Mouse (Mus musculus) heart, embryonic 11.5 days (tissue): ENCODE measurements around the gene Col6a6. TPM values are rescaled to one million over a fixed set of nuclear protein-coding genes. Genes with fewer than 3 reads are reported as not detected.
"Not testable (repeated sequence)": the region's sequence is repeated elsewhere in the genome, so short reads cannot be mapped to it uniquely, and the experiment has no call there.

Source experiments
- ATAC-seq: fragments of 200-750 bp; cut with Nextera tagmentation; replicated peaks from 2 replicates; pipeline ENCODE4 v1.8.0; 2017; ENCODE audit warnings: moderate library complexity; ENCODE audit not compliant: insufficient number of reproducible peaks, low FRiP score, low TSS enrichment
- H3K27ac ChIP-seq: fragments of 300-500 bp; sonication (generic); 2 replicates; pipeline ENCODE4 v1.5.1; 2014; ENCODE audit warnings: mild to moderate bottlenecking, low read depth, low read length
- H3K27me3 ChIP-seq: fragments of 300-500 bp; sonication (generic); 2 replicates; pipeline ENCODE4 v1.6.1; 2014; ENCODE audit warnings: mild to moderate bottlenecking, low read length, mixed read lengths; ENCODE audit not compliant: control insufficient read depth, insufficient read depth
- H3K36me3 ChIP-seq: fragments of 300-500 bp; sonication (generic); 2 replicates; pipeline ENCODE4 v1.6.1; 2014; ENCODE audit warnings: mild to moderate bottlenecking, low read length, moderate library complexity, mixed read lengths; ENCODE audit not compliant: control insufficient read depth, insufficient read depth
- H3K4me1 ChIP-seq: fragments of 300-500 bp; sonication (generic); 2 replicates; pipeline ENCODE4 v1.6.1; 2014; ENCODE audit warnings: low read length; ENCODE audit not compliant: control insufficient read depth, insufficient read depth
- H3K4me2 ChIP-seq: fragments of 300-500 bp; sonication (generic); 2 replicates; pipeline ENCODE4 v1.6.1; 2014; ENCODE audit warnings: mild to moderate bottlenecking, moderate library complexity
- H3K4me3 ChIP-seq: fragments of 300-500 bp; sonication (generic); 2 replicates; pipeline ENCODE4 v1.5.1; 2014; ENCODE audit warnings: low read depth, low read length
- H3K9ac ChIP-seq: fragments of 300-500 bp; sonication (generic); 2 replicates; pipeline ENCODE4 v1.6.1; 2014; ENCODE audit warnings: mild to moderate bottlenecking, low read depth, low read length, moderate library complexity
- H3K9me3 ChIP-seq: fragments of 300-500 bp; sonication (generic); replicated peaks from 2 replicates; pipeline ENCODE4 v1.6.1; 2016; ENCODE audit warnings: low read length; ENCODE audit not compliant: control insufficient read depth
- WGBS: fragments of 180-500 bp; shearing (Covaris S2); extraction: QIAGEN DNeasy Blood & Tissue Kit; methylation state at CpG from one replicate; pipeline ENCODE4 v1.1.7; 2014; ENCODE audit not compliant: insufficient replicate concordance; 5-methylcytosine and 5-hydroxymethylcytosine counted together
- polyA plus RNA-seq: library from polyadenylated mRNA; unstranded; fragments of >200 nt; fragmentation: Nextera tagmentation; extraction: Ambion mirVana; gene quantifications from 2 replicates; pipeline ENCODE4 v1.2.1, GENCODE M21; 2014

Col6a6 gene
- polyA plus RNA-seq, 1 experiment from 2014 or later = 0.69 TPM

- H3K9me3 ChIP-seq = peaks cover 5% of the 10 kb centered on the region; the same call in 1 of the 2 replicates
- H3K4me1 ChIP-seq = no peaks in the 10 kb centered on the region
- no peaks in the 10 kb centered on the region for H3K36me3 ChIP-seq
- ATAC-seq = no peak
- H3K27me3 ChIP-seq = peaks cover 2% of the 10 kb centered on the region; the same call in 1 of the 2 replicates
- WGBS = 74% methylated on average over 5 of the region's 5 CpGs
- H3K9ac ChIP-seq = no peak overlapping the region
- no peak overlapping the region for H3K4me2 ChIP-seq
- no peak overlapping the region for H3K4me3 ChIP-seq
- H3K27ac ChIP-seq = no peak overlapping the region
Observed at GRCm38 (mm10) chr9:105847261-105847660, 19.3 kb upstream of the Col6a6 start.

GRCm38 (mm10) chr9:105841386-105841785 is 13.4 kb upstream of the Col6a6 start:
- not testable (repeated sequence) for H3K36me3 ChIP-seq, H3K27me3 ChIP-seq, ATAC-seq, H3K27ac ChIP-seq, H3K9me3 ChIP-seq, H3K4me3 ChIP-seq, H3K9ac ChIP-seq, H3K4me2 ChIP-seq, H3K4me1 ChIP-seq
- 44% methylated on average over 5 of the region's 5 CpGs for WGBS

GRCm38 (mm10) chr9:105839147-105839515 is 11.2 kb upstream of the Col6a6 start:
- Histone ChIP-seq H3K27me3 (no peaks in the 10 kb centered on the region), H3K9ac (no peak overlapping the region), H3K27ac (no peak overlapping the region), H3K4me3 (no peak overlapping the region), H3K9me3 (no peaks in the 10 kb centered on the region), H3K4me1 (peaks cover 11% of the 10 kb centered on the region), H3K4me2 (no peak overlapping the region), H3K36me3 (no peaks in the 10 kb centered on the region)
- ATAC-seq = no peak
- 75% methylated on average over 5 of the region's 5 CpGs for WGBS

- Histone ChIP-seq H3K4me3 (no peak overlapping the region), H3K9ac (no peak overlapping the region), H3K27ac (no peak overlapping the region), H3K36me3 (no peaks in the 10 kb centered on the region), H3K4me2 (no peak overlapping the region), H3K4me1 (peaks cover 11% of the 10 kb centered on the region), H3K9me3 (no peaks in the 10 kb centered on the region), H3K27me3 (no peaks in the 10 kb centered on the region)
- 87% methylated on average over 4 of the region's 4 CpGs for WGBS
- no peak for ATAC-seq
Observed at GRCm38 (mm10) chr9:105838396-105839146, 10.6 kb upstream of the Col6a6 start.

- peak; percentile 52 for ATAC-seq
- H3K4me2 ChIP-seq = peak overlapping the region; percentile 41
- H3K36me3 ChIP-seq = no peaks in the 10 kb centered on the region
- no peak overlapping the region for H3K9ac ChIP-seq
- H3K4me3 ChIP-seq = no peak overlapping the region
- H3K9me3 ChIP-seq = no peaks in the 10 kb centered on the region
- 32% methylated on average over 7 of the region's 7 CpGs for WGBS
- H3K4me1 ChIP-seq = peaks cover 11% of the 10 kb centered on the region
- H3K27me3 ChIP-seq = no peaks in the 10 kb centered on the region
- H3K27ac ChIP-seq = peak overlapping the region; percentile 68; the same call in 1 of the 2 replicates
Observed at GRCm38 (mm10) chr9:105835587-105835986, 7.6 kb upstream of the Col6a6 start.

GRCm38 (mm10) chr9:105834799-105835198 is 6.8 kb upstream of the Col6a6 start:
- no peaks in the 10 kb centered on the region for H3K9me3 ChIP-seq
- H3K4me3 ChIP-seq = no peak overlapping the region
- H3K27ac ChIP-seq = no peak overlapping the region
- no peak overlapping the region for H3K9ac ChIP-seq
- no peak for ATAC-seq
- H3K4me2 ChIP-seq = no peak overlapping the region
- 62% methylated on average over 4 of the region's 4 CpGs for WGBS
- no peaks in the 10 kb centered on the region for H3K27me3 ChIP-seq
- peaks cover 11% of the 10 kb centered on the region for H3K4me1 ChIP-seq
- no peaks in the 10 kb centered on the region for H3K36me3 ChIP-seq

GRCm38 (mm10) chr9:105831291-105831690 is 3.3 kb upstream of the Col6a6 start:
- H3K9me3 ChIP-seq = no peaks in the 10 kb centered on the region
- H3K4me2 ChIP-seq = no peak overlapping the region
- H3K36me3 ChIP-seq = no peaks in the 10 kb centered on the region
- H3K4me1 ChIP-seq = peaks cover 11% of the 10 kb centered on the region
- 77% methylated on average over 9 of the region's 9 CpGs for WGBS
- peaks cover 24% of the 10 kb centered on the region for H3K27me3 ChIP-seq
- no peak overlapping the region for H3K27ac ChIP-seq
- H3K9ac ChIP-seq = no peak overlapping the region
- no peak for ATAC-seq
- H3K4me3 ChIP-seq = no peak overlapping the region

GRCm38 (mm10) chr9:105827076-105827647 is 798 bp downstream of the Col6a6 start:
- no peaks in the 10 kb centered on the region for H3K9me3 ChIP-seq
- H3K27ac ChIP-seq = no peak overlapping the region
- no peaks in the 10 kb centered on the region for H3K4me1 ChIP-seq
- 72% methylated on average over 8 of the region's 8 CpGs for WGBS
- no peak overlapping the region for H3K4me2 ChIP-seq
- ATAC-seq = no peak
- no peak overlapping the region for H3K4me3 ChIP-seq
- peaks cover 24% of the 10 kb centered on the region for H3K27me3 ChIP-seq
- H3K36me3 ChIP-seq = no peaks in the 10 kb centered on the region
- H3K9ac ChIP-seq = no peak overlapping the region

- Histone ChIP-seq H3K9me3 (no peaks in the 10 kb centered on the region), H3K4me2 (no peak overlapping the region), H3K4me1 (no peaks in the 10 kb centered on the region), H3K4me3 (no peak overlapping the region), H3K27me3 (no peaks in the 10 kb centered on the region), H3K27ac (no peak overlapping the region), H3K9ac (no peak overlapping the region), H3K36me3 (no peaks in the 10 kb centered on the region)
- WGBS = 86% methylated on average over 6 of the region's 6 CpGs
- no peak for ATAC-seq
Observed at GRCm38 (mm10) chr9:105820711-105821110, 7.2 kb downstream of the Col6a6 start.
